Mouse (Mus musculus) liver, embryonic 14.5 days (tissue): ENCODE measurements around the gene Cym. TPM values are rescaled to one million over a fixed set of nuclear protein-coding genes. Genes with fewer than 3 reads are reported as not detected.

Source experiments
- ATAC-seq: fragments of 200-750 bp; cut with Nextera tagmentation; 2 replicates; pipeline ENCODE4 v1.8.0; 2017; ENCODE audit warnings: moderate number of reproducible peaks, mild to moderate bottlenecking, moderate library complexity; ENCODE audit not compliant: insufficient read depth
- DNase-seq, 3 experiments: peaks; one replicate each; pipeline ENCODE4 v3.0.0-alpha.2; 2012 to 2013; ENCODE audit warnings: low read depth in 3 of 3, low spot score in 3 of 3
- H3K27ac ChIP-seq: fragments of 300-500 bp; sonication (generic); 2 replicates; pipeline ENCODE4 v1.5.1; 2014; ENCODE audit warnings: moderate library complexity, mild to moderate bottlenecking, control low read depth, inconsistent platforms
- H3K27me3 ChIP-seq: fragments of 300-500 bp; sonication (generic); 2 replicates; pipeline ENCODE4 v1.6.1; 2014; ENCODE audit warnings: mild to moderate bottlenecking, low read length, moderate library complexity; ENCODE audit not compliant: control insufficient read depth, insufficient read depth
- H3K36me3 ChIP-seq: fragments of 300-500 bp; sonication (generic); replicated peaks from 2 replicates; pipeline ENCODE4 v1.6.1; 2014; ENCODE audit warnings: low read depth; ENCODE audit not compliant: control insufficient read depth, insufficient read depth
- H3K4me1 ChIP-seq, 2 experiments: fragments of 200-500 bp in 1 of 2; fragments of 300-500 bp in 1 of 2; sonication (generic) in 1 of 2; replicated peaks; 2 replicates each; pipeline ENCODE4 v1.6.1; 2012 to 2014; ENCODE audit warnings: antibody characterized with exemption in 1 of 2, inconsistent platforms in 1 of 2, low read length in 1 of 2; ENCODE audit not compliant: control insufficient read depth in 2 of 2, insufficient read depth in 2 of 2
- H3K4me2 ChIP-seq: fragments of 300-500 bp; sonication (generic); 2 replicates; pipeline ENCODE4 v1.6.1; 2014; ENCODE audit warnings: low read depth, mild to moderate bottlenecking, control low read depth, moderate library complexity
- H3K4me3 ChIP-seq, 2 experiments: fragments of 200-500 bp in 1 of 2; fragments of 300-500 bp in 1 of 2; sonication (generic) in 1 of 2; 2 replicates each; pipeline ENCODE4 v1.5.1; 2012 to 2014; ENCODE audit warnings: low read depth in 2 of 2, low read length in 2 of 2, mild to moderate bottlenecking in 2 of 2, control low read depth in 1 of 2, inconsistent platforms in 1 of 2, moderate library complexity in 1 of 2; ENCODE audit not compliant: insufficient read depth in 1 of 2
- H3K9ac ChIP-seq: fragments of 300-500 bp; sonication (generic); replicated peaks from 2 replicates; pipeline ENCODE4 v1.6.1; 2014; ENCODE audit warnings: mild to moderate bottlenecking, control low read depth, moderate library complexity
- H3K9me3 ChIP-seq: fragments of 300-500 bp; sonication (generic); 2 replicates; pipeline ENCODE4 v1.6.1; 2016; ENCODE audit warnings: low read length, mixed read lengths; ENCODE audit not compliant: control insufficient read depth
- CTCF ChIP-seq: IDR thresholded peaks from 2 replicates; pipeline ENCODE4 v1.5.1; 2016; ENCODE audit warnings: antibody characterized with exemption, low read depth, control low read depth
- EP300 ChIP-seq: IDR thresholded peaks from 2 replicates; pipeline ENCODE4 v1.6.1; 2016; ENCODE audit warnings: antibody characterized with exemption, low read depth
- WGBS: fragments of 180-500 bp; shearing (Covaris S2); extraction: QIAGEN DNeasy Blood & Tissue Kit; methylation state at CpG from one replicate; pipeline ENCODE4 v1.1.7; 2014; ENCODE audit not compliant: insufficient replicate concordance; 5-methylcytosine and 5-hydroxymethylcytosine counted together
- polyA plus RNA-seq, 2 experiments: library from polyadenylated mRNA; depleted of rRNA in 1 of 2; stranded (reverse) in 1 of 2; unstranded in 1 of 2; fragments of >200 nt; fragmentation: Nextera tagmentation in 1 of 2; extraction: Ambion mirVana in 1 of 2; gene quantifications; 2 replicates each; pipeline versions ENCODE4 v1.2.1 to v1.2.3; 2012 to 2014

Gene Cym
- polyA plus RNA-seq, 2 experiments, result 0.08 to 0.20 TPM

GRCm38 (mm10) chr3:107238051-107238450, 16.5 kb upstream of the Cym start:
- no peak for ATAC-seq
- no peak overlapping the region for H3K9ac ChIP-seq
- H3K9me3 ChIP-seq, result no peaks in the 10 kb centered on the region
- H3K27me3 ChIP-seq, result no peaks in the 10 kb centered on the region
- 43% methylated on average over 2 of the region's 2 CpGs for WGBS
- H3K27ac ChIP-seq, result no peak overlapping the region
- TF ChIP-seq CTCF (no peak), EP300 (no peak)
- H3K4me1 ChIP-seq, result no peaks in the 10 kb centered on the region
- H3K4me3 ChIP-seq, result no peak overlapping the region
- no peak for DNase-seq
- H3K4me2 ChIP-seq, result no peak overlapping the region
- H3K36me3 ChIP-seq, result no peaks in the 10 kb centered on the region

DNA sequence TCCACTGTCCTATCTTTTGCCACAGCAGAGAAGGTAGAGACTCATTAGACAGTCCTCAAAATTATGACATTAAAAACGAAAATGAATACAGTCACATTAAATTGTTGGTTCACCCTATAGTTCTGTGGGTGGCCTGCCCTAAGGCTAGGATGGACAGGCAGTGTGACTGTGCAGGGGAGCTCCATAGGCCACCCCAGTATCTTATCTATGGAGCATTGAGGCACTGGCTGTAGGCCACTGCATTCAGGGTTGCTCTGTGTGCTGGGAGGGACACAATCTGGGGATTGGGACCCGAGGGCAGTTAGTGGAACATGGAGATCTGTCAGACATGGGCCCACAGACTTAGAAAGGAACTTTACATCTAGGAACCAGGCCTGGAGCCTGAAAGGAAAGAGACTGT, 12.4 kb upstream of the Cym start:
- Histone ChIP-seq H3K4me2 (no peak overlapping the region), H3K36me3 (no peaks in the 10 kb centered on the region), H3K27me3 (no peaks in the 10 kb centered on the region), H3K27ac (no peak overlapping the region), H3K4me3 (no peak overlapping the region), H3K9ac (no peak overlapping the region), H3K4me1 (peaks cover 0 to 2% of the 10 kb centered on the region in 2 experiments; a peak in 1 of 4 replicates), H3K9me3 (no peaks in the 10 kb centered on the region)
- WGBS, result 17% methylated on average over 2 of the region's 2 CpGs
- TF ChIP-seq CTCF (no peak), EP300 (no peak)
- ATAC-seq, result no peak
- no peak for DNase-seq

DNA sequence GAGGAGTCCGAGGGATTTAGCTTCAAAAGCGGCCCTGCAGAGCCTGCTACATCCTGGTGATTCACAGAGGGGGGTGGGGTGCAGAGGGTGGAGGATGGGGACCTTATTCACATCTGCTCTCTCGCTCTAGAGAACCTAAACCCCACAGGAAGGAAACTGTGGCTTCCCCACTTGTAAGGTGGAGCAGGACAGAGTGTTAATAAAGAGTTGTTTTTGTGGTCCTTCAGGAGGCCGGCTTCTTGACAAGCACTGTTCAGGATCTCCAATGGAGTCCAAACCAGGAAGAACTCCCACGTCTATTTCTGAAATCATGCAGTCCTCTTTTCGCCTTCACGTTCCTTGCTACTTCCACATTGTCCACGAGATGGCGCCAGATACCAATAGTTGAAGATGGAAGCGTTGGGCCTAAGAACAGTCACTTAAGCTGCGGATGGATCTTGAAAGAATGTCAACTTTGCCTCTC, 11.8 kb upstream of the Cym start:
- peak; percentile 48 to 58 (median 51) for DNase-seq
- ATAC-seq, result no peak
- Histone ChIP-seq H3K4me2 (no peak overlapping the region), H3K4me1 (peaks cover 0 to 2% of the 10 kb centered on the region in 2 experiments; a peak in 1 of 4 replicates), H3K4me3 (no peak overlapping the region), H3K9ac (no peak overlapping the region), H3K36me3 (no peaks in the 10 kb centered on the region), H3K27ac (no peak overlapping the region), H3K27me3 (no peaks in the 10 kb centered on the region), H3K9me3 (no peaks in the 10 kb centered on the region)
- TF ChIP-seq EP300, result no peak
- TF ChIP-seq CTCF, result peak; percentile 88
- WGBS, result 4% methylated on average over 11 of the region's 11 CpGs

- H3K27ac ChIP-seq, result no peak overlapping the region
- TF ChIP-seq EP300, result no peak
- TF ChIP-seq CTCF, result no peak
- no peak overlapping the region for H3K4me2 ChIP-seq
- WGBS, result 54% methylated on average over 4 of the region's 4 CpGs
- no peak overlapping the region for H3K9ac ChIP-seq
- H3K36me3 ChIP-seq, result no peaks in the 10 kb centered on the region
- no peak overlapping the region for H3K4me3 ChIP-seq
- peaks cover 0 to 2% of the 10 kb centered on the region in 2 experiments; a peak in 1 of 4 replicates for H3K4me1 ChIP-seq
- no peak for DNase-seq
- H3K9me3 ChIP-seq, result no peaks in the 10 kb centered on the region
- no peak for ATAC-seq
- no peaks in the 10 kb centered on the region for H3K27me3 ChIP-seq
These were observed 9.7 kb upstream of the Cym start for GRCm38 (mm10) chr3:107231202-107231601.

GRCm38 (mm10) chr3:107230527-107230926, 9.0 kb upstream of the Cym start, which contains the start of gene A630076J17Rik:
A630076J17Rik (plus strand) TSS chr3:107230614.
- WGBS, result 11% methylated on average over 1 of the region's 1 CpGs
- ATAC-seq (no peak), DNase-seq (no peak)
- no peak within 1 kb of the TSS for H3K4me3 ChIP-seq
- no peaks in the 10 kb centered on the region for H3K27me3 ChIP-seq
- no peaks in the 10 kb centered on the region for H3K36me3 ChIP-seq
- H3K9ac ChIP-seq, result no peak within 1 kb of the TSS
- H3K27ac ChIP-seq, result no peak within 1 kb of the TSS
- H3K9me3 ChIP-seq, result no peaks in the 10 kb centered on the region
- H3K4me2 ChIP-seq, result no peak within 1 kb of the TSS
- peaks cover 0 to 2% of the 10 kb centered on the region in 2 experiments; a peak in 1 of 4 replicates for H3K4me1 ChIP-seq
- TF ChIP-seq CTCF (no peak), EP300 (no peak)
